Mouse (Mus musculus) midbrain, embryonic 16.5 days (tissue): ENCODE results near the gene Olfr686. TPM values are rescaled to one million over a fixed set of nuclear protein-coding genes. Genes with fewer than 3 reads are reported as not detected.

ENCODE experiments used
- ATAC-seq: fragments of 200-750 bp; cut with Nextera tagmentation; 2 replicates; pipeline ENCODE4 v1.8.0; 2017; ENCODE audit warnings: moderate TSS enrichment
- H3K27ac ChIP-seq: fragments of 300-500 bp; sonication (generic); 2 replicates; pipeline ENCODE4 v1.5.1; 2014; ENCODE audit warnings: mild to moderate bottlenecking, low read length, mixed read lengths
- H3K27me3 ChIP-seq: fragments of 300-500 bp; sonication (generic); 2 replicates; pipeline ENCODE4 v1.6.1; 2014; ENCODE audit warnings: low read depth, low read length, mixed read lengths; ENCODE audit not compliant: control insufficient read depth, insufficient read depth
- H3K36me3 ChIP-seq: fragments of 300-500 bp; sonication (generic); 2 replicates; pipeline ENCODE4 v1.6.1; 2014; ENCODE audit warnings: mild to moderate bottlenecking, low read length, moderate library complexity, mixed read lengths; ENCODE audit not compliant: control insufficient read depth, insufficient read depth
- H3K4me1 ChIP-seq: fragments of 300-500 bp; sonication (generic); 2 replicates; pipeline ENCODE4 v1.6.1; 2014; ENCODE audit warnings: mild to moderate bottlenecking, low read length, mixed read lengths; ENCODE audit not compliant: control insufficient read depth, insufficient read depth
- H3K4me2 ChIP-seq: fragments of 300-500 bp; sonication (generic); 2 replicates; pipeline ENCODE4 v1.6.1; 2014; ENCODE audit warnings: mild to moderate bottlenecking, low read length, mixed read lengths
- H3K4me3 ChIP-seq: fragments of 300-500 bp; sonication (generic); 2 replicates; pipeline ENCODE4 v1.5.1; 2014; ENCODE audit warnings: low read depth, mild to moderate bottlenecking, low read length, moderate library complexity, mixed read lengths
- H3K9ac ChIP-seq: fragments of 300-500 bp; sonication (generic); 2 replicates; pipeline ENCODE4 v1.6.1; 2014; ENCODE audit warnings: low read depth, low read length, mixed read lengths
- H3K9me3 ChIP-seq: fragments of 300-500 bp; sonication (generic); replicated peaks from 2 replicates; pipeline ENCODE4 v1.6.1; 2014; ENCODE audit warnings: mild to moderate bottlenecking, low read length, mixed read lengths; ENCODE audit not compliant: control insufficient read depth, poor library complexity, severe bottlenecking
- WGBS: fragments of 180-500 bp; shearing (Covaris S2); extraction: QIAGEN DNeasy Blood & Tissue Kit; methylation state at CpG from one replicate; pipeline ENCODE4 v1.1.7; 2014; 5-methylcytosine and 5-hydroxymethylcytosine counted together
- polyA plus RNA-seq: library from polyadenylated mRNA; unstranded; fragments of >200 nt; fragmentation: Nextera tagmentation; extraction: Ambion mirVana; gene quantifications from 2 replicates; pipeline ENCODE4 v1.2.1, GENCODE M21; 2015

Gene Olfr686
- polyA plus RNA-seq, result not detected in 2 replicates

- H3K9me3 ChIP-seq, result no peaks in the 10 kb centered on the region
- H3K9ac ChIP-seq, result no peak within 1 kb of the TSS
- H3K36me3 ChIP-seq, result no peaks in the 10 kb centered on the region
- ATAC-seq, result no peak
- no peak within 1 kb of the TSS for H3K27ac ChIP-seq
- no peak within 1 kb of the TSS for H3K4me3 ChIP-seq
- H3K4me1 ChIP-seq, result no peaks in the 10 kb centered on the region
- H3K27me3 ChIP-seq, result no peaks in the 10 kb centered on the region
- H3K4me2 ChIP-seq, result no peak within 1 kb of the TSS
Measured at GRCm38 (mm10) chr7:105207385-105207784, at the start of gene Olfr686. Olfr686 (minus strand) TSS chr7:105207485.

- no peak for ATAC-seq
- Histone ChIP-seq H3K27me3 (no peaks in the 10 kb centered on the region), H3K27ac (no peak overlapping the region), H3K4me2 (no peak overlapping the region), H3K36me3 (no peaks in the 10 kb centered on the region), H3K4me1 (no peaks in the 10 kb centered on the region), H3K9ac (no peak overlapping the region), H3K4me3 (no peak overlapping the region), H3K9me3 (no peaks in the 10 kb centered on the region)
- WGBS, result 62% methylated on average over 5 of the region's 5 CpGs
Measured at GRCm38 (mm10) chr7:105256656-105257055, 49.4 kb upstream of the Olfr686 start.

- ATAC-seq, result no peak
- no peak overlapping the region for H3K27ac ChIP-seq
- no peak overlapping the region for H3K9ac ChIP-seq
- H3K4me1 ChIP-seq, result no peaks in the 10 kb centered on the region
- H3K27me3 ChIP-seq, result no peaks in the 10 kb centered on the region
- no peak overlapping the region for H3K4me3 ChIP-seq
- no peaks in the 10 kb centered on the region for H3K9me3 ChIP-seq
- 75% methylated on average over 1 of the region's 1 CpGs for WGBS
- no peak overlapping the region for H3K4me2 ChIP-seq
- no peaks in the 10 kb centered on the region for H3K36me3 ChIP-seq
Measured at GRCm38 (mm10) chr7:105248197-105248596, 40.9 kb upstream of the Olfr686 start.

- Histone ChIP-seq H3K4me2 (no peak overlapping the region), H3K9me3 (no peaks in the 10 kb centered on the region), H3K9ac (no peak overlapping the region), H3K27me3 (no peaks in the 10 kb centered on the region), H3K4me1 (no peaks in the 10 kb centered on the region), H3K4me3 (no peak overlapping the region), H3K36me3 (no peaks in the 10 kb centered on the region), H3K27ac (no peak overlapping the region)
- 76% methylated on average over 3 of the region's 3 CpGs for WGBS
- no peak for ATAC-seq
Measured at GRCm38 (mm10) chr7:105247671-105248070, 40.4 kb upstream of the Olfr686 start.

GRCm38 (mm10) chr7:105229386-105229785 lies 22.1 kb upstream of the Olfr686 start:
- H3K4me1 ChIP-seq, result no peaks in the 10 kb centered on the region
- ATAC-seq, result no peak
- no peak overlapping the region for H3K4me2 ChIP-seq
- no peak overlapping the region for H3K4me3 ChIP-seq
- H3K9ac ChIP-seq, result no peak overlapping the region
- 93% methylated on average over 2 of the region's 2 CpGs for WGBS
- H3K27ac ChIP-seq, result no peak overlapping the region
- no peaks in the 10 kb centered on the region for H3K36me3 ChIP-seq
- H3K27me3 ChIP-seq, result no peaks in the 10 kb centered on the region
- H3K9me3 ChIP-seq, result no peaks in the 10 kb centered on the region

- Histone ChIP-seq H3K27ac (no peak overlapping the region), H3K4me3 (no peak overlapping the region), H3K27me3 (no peaks in the 10 kb centered on the region), H3K9me3 (no peaks in the 10 kb centered on the region), H3K4me2 (no peak overlapping the region), H3K9ac (no peak overlapping the region), H3K36me3 (no peaks in the 10 kb centered on the region), H3K4me1 (no peaks in the 10 kb centered on the region)
- 85% methylated on average over 1 of the region's 1 CpGs for WGBS
- ATAC-seq, result no peak
Measured at GRCm38 (mm10) chr7:105228138-105228537, 20.9 kb upstream of the Olfr686 start.

- Histone ChIP-seq H3K27me3 (no peaks in the 10 kb centered on the region), H3K9ac (no peak overlapping the region), H3K36me3 (no peaks in the 10 kb centered on the region), H3K27ac (no peak overlapping the region), H3K4me3 (no peak overlapping the region), H3K9me3 (no peaks in the 10 kb centered on the region), H3K4me1 (no peaks in the 10 kb centered on the region), H3K4me2 (no peak overlapping the region)
- no peak for ATAC-seq
Measured at GRCm38 (mm10) chr7:105226703-105227102, 19.4 kb upstream of the Olfr686 start.

GRCm38 (mm10) chr7:105226072-105226471 lies 18.8 kb upstream of the Olfr686 start:
- H3K4me2 ChIP-seq, result no peak overlapping the region
- H3K27ac ChIP-seq, result no peak overlapping the region
- H3K27me3 ChIP-seq, result no peaks in the 10 kb centered on the region
- H3K9ac ChIP-seq, result no peak overlapping the region
- no peaks in the 10 kb centered on the region for H3K36me3 ChIP-seq
- ATAC-seq, result 0 out of 2 replicates have a peak, but pooled peaks have one; percentile 28
- no peaks in the 10 kb centered on the region for H3K9me3 ChIP-seq
- H3K4me1 ChIP-seq, result no peaks in the 10 kb centered on the region
- no peak overlapping the region for H3K4me3 ChIP-seq

- no peak overlapping the region for H3K4me2 ChIP-seq
- no peak overlapping the region for H3K27ac ChIP-seq
- no peaks in the 10 kb centered on the region for H3K36me3 ChIP-seq
- H3K4me3 ChIP-seq, result no peak overlapping the region
- ATAC-seq, result no peak
- no peaks in the 10 kb centered on the region for H3K4me1 ChIP-seq
- no peak overlapping the region for H3K9ac ChIP-seq
- 60% methylated on average over 4 of the region's 4 CpGs for WGBS
- no peaks in the 10 kb centered on the region for H3K27me3 ChIP-seq
- H3K9me3 ChIP-seq, result no peaks in the 10 kb centered on the region
Measured at GRCm38 (mm10) chr7:105218281-105218680, 11.0 kb upstream of the Olfr686 start.

- WGBS, result 51% methylated on average over 1 of the region's 1 CpGs
- H3K9ac ChIP-seq, result no peak overlapping the region
- H3K27me3 ChIP-seq, result no peaks in the 10 kb centered on the region
- H3K27ac ChIP-seq, result no peak overlapping the region
- H3K36me3 ChIP-seq, result no peaks in the 10 kb centered on the region
- no peaks in the 10 kb centered on the region for H3K4me1 ChIP-seq
- ATAC-seq, result no peak
- H3K4me2 ChIP-seq, result no peak overlapping the region
- no peak overlapping the region for H3K4me3 ChIP-seq
- H3K9me3 ChIP-seq, result no peaks in the 10 kb centered on the region
Measured at GRCm38 (mm10) chr7:105214761-105215160, 7.5 kb upstream of the Olfr686 start.
